Mouse (Mus musculus) heart, embryonic 10.5 days (tissue): ENCODE data around the gene Zfp507. TPM values are rescaled to one million over a fixed set of nuclear protein-coding genes. Genes with fewer than 3 reads are reported as not detected.

Source experiments
- DNase-seq: peaks from one replicate; pipeline ENCODE4 v3.0.0-alpha.2; 2017; ENCODE audit warnings: low spot score
- H3K27ac ChIP-seq: fragments of 300-500 bp; sonication (generic); 2 replicates; pipeline ENCODE4 v1.5.1; 2016; ENCODE audit warnings: mild to moderate bottlenecking
- H3K27me3 ChIP-seq: fragments of 300-500 bp; sonication (generic); 2 replicates; pipeline ENCODE4 v1.6.1; 2016; ENCODE audit warnings: mild to moderate bottlenecking; ENCODE audit not compliant: poor library complexity, insufficient read depth, severe bottlenecking
- H3K36me3 ChIP-seq: fragments of 300-500 bp; sonication (generic); 2 replicates; pipeline ENCODE4 v1.6.1; 2016; ENCODE audit warnings: mild to moderate bottlenecking, moderate library complexity
- H3K4me1 ChIP-seq: fragments of 300-500 bp; sonication (generic); 2 replicates; pipeline ENCODE4 v1.6.1; 2016; ENCODE audit warnings: mild to moderate bottlenecking
- H3K4me3 ChIP-seq: fragments of 300-500 bp; sonication (generic); 2 replicates; pipeline ENCODE4 v1.5.1; 2016; ENCODE audit warnings: mild to moderate bottlenecking, moderate library complexity
- H3K9me3 ChIP-seq: fragments of 300-500 bp; sonication (generic); 2 replicates; pipeline ENCODE4 v1.6.1; 2016; ENCODE audit warnings: mild to moderate bottlenecking, moderate library complexity
- WGBS: fragments of 180-500 bp; shearing (Covaris S2); methylation state at CpG from one replicate; pipeline ENCODE4 v1.1.7; 2016; 5-methylcytosine and 5-hydroxymethylcytosine counted together
- polyA plus RNA-seq: library from polyadenylated mRNA; unstranded; fragments of >200 nt; fragmentation: Nextera tagmentation; extraction: Ambion mirVana; gene quantifications from 2 replicates; pipeline ENCODE4 v1.2.1, GENCODE M21; 2016

Gene Zfp507
- polyA plus RNA-seq, 1 experiment from 2014 or later, result 15.9 TPM

GRCm38 (mm10) chr7:35770122-35770521 is 32.7 kb downstream of the Zfp507 start:
- no peaks in the 10 kb centered on the region for H3K9me3 ChIP-seq
- H3K4me1 ChIP-seq, result peaks cover 5% of the 10 kb centered on the region; the same call in 1 of the 2 replicates
- no peak overlapping the region for H3K27ac ChIP-seq
- H3K36me3 ChIP-seq, result peaks cover 33% of the 10 kb centered on the region
- no peak overlapping the region for H3K4me3 ChIP-seq
- no peaks in the 10 kb centered on the region for H3K27me3 ChIP-seq
- no peak for DNase-seq
- 67% methylated on average over 7 of the region's 7 CpGs for WGBS

DNA sequence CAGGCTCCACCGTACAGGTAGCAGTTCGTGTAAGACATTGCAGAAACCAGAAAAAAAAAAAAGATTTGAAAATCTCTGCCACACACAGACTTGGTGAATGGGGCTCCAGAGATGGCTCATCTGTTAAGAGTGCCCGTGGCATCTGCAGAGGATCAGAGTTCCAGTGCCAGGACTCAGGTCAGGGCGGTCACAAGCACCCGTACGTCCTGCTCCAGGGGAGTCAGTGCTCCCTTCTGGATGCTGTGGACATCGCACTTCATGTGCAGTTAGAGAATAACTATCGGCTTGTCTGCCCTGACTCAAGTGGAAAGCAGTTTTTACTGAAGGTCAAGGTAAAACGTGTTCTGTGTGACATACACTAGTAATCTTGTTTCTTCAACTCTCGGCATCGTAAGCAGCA is 38.3 kb downstream of the Zfp507 start:
- WGBS, result 88% methylated on average over 11 of the region's 11 CpGs
- no peaks in the 10 kb centered on the region for H3K36me3 ChIP-seq
- no peaks in the 10 kb centered on the region for H3K27me3 ChIP-seq
- H3K27ac ChIP-seq, result no peak overlapping the region
- no peaks in the 10 kb centered on the region for H3K4me1 ChIP-seq
- H3K4me3 ChIP-seq, result no peak overlapping the region
- DNase-seq, result no peak
- peaks cover 3% of the 10 kb centered on the region; the same call in 1 of the 2 replicates for H3K9me3 ChIP-seq

- Histone ChIP-seq H3K4me1 (no peaks in the 10 kb centered on the region), H3K27ac (no peak overlapping the region), H3K27me3 (no peaks in the 10 kb centered on the region), H3K9me3 (peaks cover 3% of the 10 kb centered on the region; the same call in 1 of the 2 replicates), H3K4me3 (no peak overlapping the region), H3K36me3 (no peaks in the 10 kb centered on the region)
- WGBS, result 60% methylated on average over 5 of the region's 5 CpGs
- DNase-seq, result no peak
These were observed 41.0 kb downstream of the Zfp507 start for GRCm38 (mm10) chr7:35761801-35762200.

- Histone ChIP-seq H3K4me1 (no peaks in the 10 kb centered on the region), H3K27ac (no peak overlapping the region), H3K9me3 (peaks cover 3% of the 10 kb centered on the region; the same call in 1 of the 2 replicates), H3K36me3 (no peaks in the 10 kb centered on the region), H3K4me3 (no peak overlapping the region), H3K27me3 (no peaks in the 10 kb centered on the region)
- DNase-seq, result no peak
- 17% methylated on average over 2 of the region's 2 CpGs for WGBS
These were observed 43.2 kb downstream of the Zfp507 start for GRCm38 (mm10) chr7:35759602-35760001.

DNA sequence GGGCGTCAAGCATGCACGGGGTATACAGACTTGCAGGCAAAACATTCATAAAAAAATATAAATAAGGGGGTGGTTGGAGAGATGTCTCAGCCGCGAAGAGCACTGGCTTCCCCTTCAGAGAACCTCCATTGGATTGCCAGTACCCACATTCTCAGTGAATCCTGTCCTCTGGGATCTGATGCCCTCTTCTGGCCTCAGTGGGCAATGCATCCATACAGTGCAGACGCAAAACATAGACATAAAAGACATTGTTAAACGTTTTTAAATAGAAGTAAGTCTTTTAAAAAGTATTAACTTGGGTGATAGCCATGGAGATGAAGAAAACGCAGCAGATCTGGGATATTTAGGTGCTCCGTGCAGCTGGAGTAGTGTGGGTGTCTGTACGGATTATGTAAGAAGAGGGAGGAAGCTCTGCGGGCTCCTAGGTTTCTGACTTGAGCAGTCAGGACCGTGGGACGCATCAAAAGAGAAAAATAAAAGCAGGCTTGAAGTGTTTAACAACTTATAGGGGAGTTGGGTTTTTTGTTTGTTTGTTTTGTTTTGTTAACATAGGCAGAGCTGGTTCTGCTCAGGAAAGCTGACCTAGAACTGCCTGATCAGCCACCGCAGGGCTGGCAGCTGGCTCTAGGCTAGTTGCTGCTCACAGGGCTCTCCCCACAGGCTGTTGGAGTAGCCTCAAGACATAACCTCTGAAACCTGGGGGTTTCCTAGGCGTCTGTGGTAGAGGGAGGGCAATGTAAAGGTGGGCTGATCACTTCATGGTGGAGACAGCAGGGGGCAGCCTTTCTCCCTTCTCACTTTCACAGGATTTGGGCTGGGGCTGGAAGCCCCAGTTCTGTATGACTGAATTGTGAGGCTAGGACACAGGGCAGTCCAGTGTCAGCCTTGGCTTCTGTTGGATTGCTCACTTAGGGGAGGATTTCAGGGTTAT is 46.0 kb downstream of the Zfp507 start:
- Histone ChIP-seq H3K27ac (no peak overlapping the region), H3K4me1 (peaks cover 7% of the 10 kb centered on the region; the same call in 1 of the 2 replicates), H3K27me3 (no peaks in the 10 kb centered on the region), H3K4me3 (no peak overlapping the region), H3K9me3 (peaks cover 3% of the 10 kb centered on the region; the same call in 1 of the 2 replicates), H3K36me3 (no peaks in the 10 kb centered on the region)
- 34% methylated on average over 14 of the region's 14 CpGs for WGBS
- no peak for DNase-seq

GRCm38 (mm10) chr7:35754886-35755168 is 48.0 kb downstream of the Zfp507 start:
- DNase-seq, result no peak
- H3K9me3 ChIP-seq, result no peaks in the 10 kb centered on the region
- peaks cover 7% of the 10 kb centered on the region; the same call in 1 of the 2 replicates for H3K36me3 ChIP-seq
- peak overlapping the region; percentile 93 for H3K4me3 ChIP-seq
- no peaks in the 10 kb centered on the region for H3K27me3 ChIP-seq
- 66% methylated on average over 4 of the region's 4 CpGs for WGBS
- peak overlapping the region; percentile 86 for H3K27ac ChIP-seq
- H3K4me1 ChIP-seq, result peaks cover 7% of the 10 kb centered on the region; the same call in 1 of the 2 replicates

DNA sequence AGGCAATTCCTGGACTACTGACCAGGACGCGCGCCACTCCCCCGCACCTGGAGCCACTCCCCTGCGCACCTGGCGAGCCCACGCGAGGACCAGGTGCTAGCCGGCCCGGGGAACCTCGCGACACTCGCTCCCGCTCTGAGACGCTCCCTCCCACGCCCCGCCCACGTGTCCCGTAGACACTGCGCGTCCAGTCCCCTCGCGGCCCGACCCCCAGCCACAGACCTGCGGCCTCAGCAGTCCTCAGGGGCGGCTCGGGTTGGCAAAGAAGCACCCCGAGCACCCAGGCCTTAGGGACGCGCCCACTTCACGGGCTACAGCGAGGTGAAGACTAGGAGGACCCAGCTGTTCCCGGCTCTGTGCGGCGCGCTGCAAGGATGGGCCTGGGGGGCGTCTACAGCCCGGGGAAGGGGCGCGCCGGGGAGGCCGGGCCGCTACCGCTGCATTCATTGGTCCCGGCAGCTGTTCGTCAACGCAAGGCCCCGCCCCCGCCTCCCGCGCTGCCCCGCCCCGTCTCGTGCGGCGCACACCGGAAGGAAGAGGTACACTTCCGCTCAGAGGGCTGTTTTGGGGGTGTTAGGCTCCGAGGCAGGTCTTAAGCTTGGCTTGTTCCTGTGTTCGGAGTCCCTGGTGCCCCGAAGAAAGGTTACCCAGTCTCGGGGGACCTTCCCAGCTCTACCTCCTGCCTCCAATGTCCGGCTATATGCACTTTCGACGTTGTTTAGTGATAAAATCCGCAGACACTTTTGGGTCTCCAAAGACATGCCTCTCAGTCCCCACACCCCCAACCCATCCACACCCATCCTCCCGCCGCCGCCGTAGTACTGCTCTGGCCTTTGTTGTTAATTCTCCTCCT is 48.5 kb downstream of the Zfp507 start, which contains the start of gene Dpy19l3:
Dpy19l3 (minus strand) TSS at position 422 of the 853 bp plus-strand sequence.
- peak within 1 kb of the TSS; percentile 93 for H3K4me3 ChIP-seq

GRCm38 (mm10) chr7:35753319-35754032 is 49.3 kb downstream of the Zfp507 start:
- Histone ChIP-seq H3K4me1 (peaks cover 7% of the 10 kb centered on the region; the same call in 1 of the 2 replicates), H3K4me3 (peak overlapping the region; percentile 93), H3K27ac (peak overlapping the region; percentile 86), H3K36me3 (peaks cover 21% of the 10 kb centered on the region), H3K9me3 (no peaks in the 10 kb centered on the region), H3K27me3 (no peaks in the 10 kb centered on the region)
- DNase-seq, result no peak
- 7% methylated on average over 15 of the region's 15 CpGs for WGBS

More for the DNA sequence above, 48.5 kb downstream of the Zfp507 start, which contains the start of gene Dpy19l3:
- Histone ChIP-seq H3K9me3 (no peaks in the 10 kb centered on the region), H3K27ac (peak within 1 kb of the TSS; percentile 86), H3K36me3 (peaks cover 13% of the 10 kb centered on the region), H3K27me3 (no peaks in the 10 kb centered on the region), H3K4me1 (peaks cover 7% of the 10 kb centered on the region; the same call in 1 of the 2 replicates)
- under 1% methylated on average over 70 of the region's 70 CpGs for WGBS
- DNase-seq, result peak; percentile 94

GRCm38 (mm10) chr7:35750873-35751272 is 51.9 kb downstream of the Zfp507 start:
- WGBS, result 94% methylated on average over 9 of the region's 9 CpGs
- Histone ChIP-seq H3K27ac (no peak overlapping the region), H3K4me3 (no peak overlapping the region), H3K27me3 (no peaks in the 10 kb centered on the region), H3K9me3 (no peaks in the 10 kb centered on the region), H3K36me3 (peaks cover 46% of the 10 kb centered on the region), H3K4me1 (peaks cover 7% of the 10 kb centered on the region; the same call in 1 of the 2 replicates)
- DNase-seq, result no peak

DNA sequence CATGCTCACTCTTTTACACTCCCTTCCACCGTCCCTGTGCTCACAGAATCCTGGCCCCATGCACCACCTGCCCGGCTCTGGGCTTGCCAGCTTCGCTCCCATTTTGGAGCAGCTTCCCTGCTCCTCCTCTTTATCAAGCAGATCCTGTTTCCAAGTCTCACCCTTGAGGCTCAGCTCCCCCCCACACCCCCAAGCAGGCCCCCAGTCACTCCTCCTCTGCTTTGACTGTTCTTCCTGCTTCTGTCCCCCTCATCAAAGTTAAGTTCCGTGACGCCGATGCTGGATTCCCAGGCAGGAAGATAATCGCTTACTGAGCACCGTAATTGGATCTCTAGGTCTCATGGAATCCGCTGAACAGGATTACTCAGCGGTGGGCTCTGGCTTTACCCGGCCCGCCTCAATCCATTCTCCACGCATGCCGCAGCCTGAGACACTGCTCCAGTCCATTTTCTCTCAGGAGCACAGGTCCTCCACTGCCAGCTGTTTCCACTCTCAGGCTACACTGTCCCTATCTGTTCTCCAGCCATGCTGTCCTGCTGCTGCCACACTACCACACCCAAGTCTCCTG is 55.3 kb downstream of the Zfp507 start:
- 72% methylated on average over 14 of the region's 14 CpGs for WGBS
- H3K4me1 ChIP-seq, result 0 out of 2 replicates have a peak, but pooled peaks cover 2% of the 10 kb centered on the region
- no peaks in the 10 kb centered on the region for H3K9me3 ChIP-seq
- H3K27ac ChIP-seq, result no peak overlapping the region
- H3K4me3 ChIP-seq, result no peak overlapping the region
- H3K27me3 ChIP-seq, result no peaks in the 10 kb centered on the region
- no peak for DNase-seq
- H3K36me3 ChIP-seq, result peaks cover 51% of the 10 kb centered on the region

DNA sequence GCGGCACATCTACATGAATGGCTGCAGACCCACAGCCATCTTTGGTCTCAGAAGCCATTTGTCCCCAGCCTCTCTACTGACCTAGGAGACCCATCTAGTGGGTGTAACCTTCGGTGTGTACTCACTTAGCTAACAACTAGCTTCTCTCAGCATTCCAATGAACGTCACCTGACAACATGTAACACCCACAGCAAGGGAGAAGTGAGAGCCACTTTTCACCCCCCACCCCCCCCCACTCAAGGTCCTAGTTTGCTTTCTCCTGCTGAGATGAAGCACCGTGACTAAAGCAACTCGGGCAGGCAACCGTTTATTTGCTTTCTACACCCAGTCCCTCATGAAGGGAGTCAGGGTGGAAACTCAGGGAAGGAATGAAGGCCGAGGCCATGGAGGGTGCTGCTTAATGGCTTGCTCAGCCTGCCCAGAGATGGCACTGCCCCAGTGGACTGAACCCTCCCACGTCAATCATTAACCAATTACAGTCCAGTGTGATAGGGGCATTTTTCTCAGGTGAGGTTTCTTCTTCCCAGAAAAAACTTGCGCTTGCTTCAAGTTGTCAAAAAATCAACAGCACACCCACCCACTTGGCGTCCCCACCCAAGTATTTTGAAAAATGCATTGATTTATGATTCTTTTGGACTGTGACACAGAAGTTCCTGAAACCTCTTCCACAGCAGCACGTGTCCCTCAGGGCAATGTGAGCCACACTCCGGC is 56.0 kb downstream of the Zfp507 start:
- H3K36me3 ChIP-seq, result peaks cover 51% of the 10 kb centered on the region
- no peak for DNase-seq
- no peaks in the 10 kb centered on the region for H3K27me3 ChIP-seq
- H3K4me1 ChIP-seq, result 0 out of 2 replicates have a peak, but pooled peaks cover 2% of the 10 kb centered on the region
- H3K4me3 ChIP-seq, result no peak overlapping the region
- H3K27ac ChIP-seq, result no peak overlapping the region
- H3K9me3 ChIP-seq, result no peaks in the 10 kb centered on the region
- WGBS, result 92% methylated on average over 12 of the region's 12 CpGs
